Mouse (Mus musculus) stomach, postnatal 0 days (tissue): ENCODE data around the gene Slc15a2.

ENCODE experiments used
- CTCF ChIP-seq: IDR thresholded peaks from 2 replicates; pipeline ENCODE4 v1.5.1; 2016; ENCODE audit warnings: antibody characterized with exemption, low read depth, mild to moderate bottlenecking, moderate library complexity
- EP300 ChIP-seq: optimal IDR thresholded peaks from 2 replicates; pipeline ENCODE3; 2016; ENCODE audit warnings: antibody characterized with exemption

DNA sequence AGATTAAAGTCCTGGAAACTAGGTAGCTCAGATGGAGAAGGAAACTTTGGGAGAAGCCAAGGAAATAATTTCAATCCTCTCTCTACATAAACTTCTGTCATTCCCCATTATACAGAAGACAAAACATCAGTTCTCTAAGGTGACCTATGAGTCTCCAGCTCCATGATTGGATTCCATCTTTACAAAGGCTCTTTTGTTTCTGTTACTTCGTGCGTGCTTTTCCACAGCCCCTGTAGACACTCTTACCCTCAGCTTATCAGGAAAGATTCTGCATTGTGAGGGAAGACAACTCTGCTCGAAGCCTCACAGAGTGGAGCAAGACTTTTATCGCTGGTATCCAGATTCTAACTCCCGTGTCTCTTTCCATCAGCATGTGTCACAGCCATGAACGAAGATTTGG, 35.3 kb upstream of the Slc15a2 start:
- TF ChIP-seq CTCF (no peak), EP300 (no peak)
